16 mouse cellular contexts compared by ENCODE assay signal in the genomic region with DNA sequence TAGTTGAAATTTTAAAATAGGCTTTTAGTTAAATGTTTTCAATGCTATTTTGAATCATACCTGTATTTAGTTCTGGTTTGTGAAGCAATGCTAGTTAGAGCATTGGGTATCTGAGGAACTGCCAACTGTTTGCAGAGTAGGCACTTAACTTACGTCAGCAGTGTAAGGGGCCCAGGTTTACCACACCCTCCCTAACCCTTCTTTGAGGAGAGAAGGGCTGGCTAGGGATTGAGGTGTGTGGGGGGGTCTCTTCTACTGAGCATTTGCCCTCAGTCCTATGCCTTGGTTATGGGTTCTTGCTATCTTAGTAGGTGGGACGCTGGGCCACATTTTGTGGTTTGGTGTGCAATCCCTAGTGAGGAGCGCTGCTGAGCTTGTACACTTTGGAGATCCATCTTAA.
"Had no signal": no experiment of that assay in that cellular context is flagged by ENCODE, and none has a peak within 500 bp of the region (broad histone marks: within the 10 kb centered on the region; RNA-seq: fewer than 3 reads in every experiment).

No protein-coding gene starts in this region.

- H3K27ac ChIP-seq: liver, embryonic 12.5 days; liver, embryonic 14.5 days; midbrain, embryonic 10.5 days; midbrain, embryonic 12.5 days; neural tube, embryonic 13.5 days; neural tube, embryonic 15.5 days; stomach, embryonic 15.5 days; stomach, postnatal 0 days had no signal

- H3K9me3 ChIP-seq: liver, embryonic 12.5 days; midbrain, embryonic 10.5 days; midbrain, embryonic 12.5 days; neural tube, embryonic 13.5 days; neural tube, embryonic 15.5 days; stomach, embryonic 15.5 days had no signal

- ATAC-seq: liver, embryonic 12.5 days; midbrain, embryonic 16.5 days had no signal

- DNase-seq: lung, embryonic 14.5 days; midbrain, embryonic 14.5 days; right cerebral cortex, postnatal 14 days; thymus, adult 2 months; thymus, postnatal 25 days; thymus, postnatal 4 days had no signal

- H3K27me3 ChIP-seq: liver, embryonic 12.5 days; midbrain, embryonic 12.5 days; neural tube, embryonic 13.5 days; neural tube, embryonic 15.5 days; stomach, embryonic 15.5 days had no signal

- H3K4me2 ChIP-seq: liver, embryonic 12.5 days; lung, embryonic 14.5 days; midbrain, embryonic 12.5 days; neural tube, embryonic 13.5 days; neural tube, embryonic 15.5 days; stomach, embryonic 15.5 days had no signal

- H3K9ac ChIP-seq: liver, embryonic 12.5 days; liver, embryonic 14.5 days; lung, embryonic 14.5 days; midbrain, embryonic 12.5 days; neural tube, embryonic 13.5 days; neural tube, embryonic 15.5 days; stomach, embryonic 15.5 days had no signal

- H3K4me3 ChIP-seq: liver, embryonic 12.5 days; midbrain, embryonic 10.5 days; midbrain, embryonic 12.5 days; myocyte; neural tube, embryonic 13.5 days; neural tube, embryonic 15.5 days; stomach, embryonic 15.5 days had no signal

- H3K4me1 ChIP-seq: midbrain, embryonic 10.5 days; midbrain, embryonic 12.5 days; neural tube, embryonic 13.5 days; neural tube, embryonic 15.5 days; stomach, embryonic 15.5 days had no signal
